Mouse (Mus musculus): ENCODE data around the gene Foxg1.

Foxg1 gene

GRCm38 (mm10) chr12:49382565-49383520 is at the start of gene Foxg1:
Gene Foxg1 (plus strand): TSS chr12:49382660.
- DNase-seq (ENCODE audit: low spot score): no peak

- no peak for DNase-seq (ENCODE audit: low spot score)
Measured at GRCm38 (mm10) chr12:49349697-49350096, 32.8 kb upstream of the Foxg1 start.

GRCm38 (mm10) chr12:49368931-49369330 is 13.5 kb upstream of the Foxg1 start:
- no peak for DNase-seq (ENCODE audit: low spot score)

GRCm38 (mm10) chr12:49372170-49372569 is 10.3 kb upstream of the Foxg1 start:
- no peak for DNase-seq (ENCODE audit: low spot score)

- DNase-seq (ENCODE audit: low spot score): no peak
Measured at GRCm38 (mm10) chr12:49373176-49373575, 9.3 kb upstream of the Foxg1 start.

GRCm38 (mm10) chr12:49373821-49374605 is 8.4 kb upstream of the Foxg1 start:
- DNase-seq (ENCODE audit: low spot score): no peak

GRCm38 (mm10) chr12:49374606-49374995 is 7.9 kb upstream of the Foxg1 start:
- DNase-seq (ENCODE audit: low spot score): no peak

GRCm38 (mm10) chr12:49375427-49376317 is 6.8 kb upstream of the Foxg1 start:
- DNase-seq (ENCODE audit: low spot score): no peak

GRCm38 (mm10) chr12:49376318-49376992 is 6.0 kb upstream of the Foxg1 start:
- DNase-seq (ENCODE audit: low spot score): no peak

- DNase-seq (ENCODE audit: low spot score): no peak
Measured at GRCm38 (mm10) chr12:49377281-49377970, 5.0 kb upstream of the Foxg1 start.

- no peak for DNase-seq (ENCODE audit: low spot score)
Measured at GRCm38 (mm10) chr12:49378920-49379319, 3.5 kb upstream of the Foxg1 start.

- DNase-seq (ENCODE audit: low spot score): no peak
Measured at GRCm38 (mm10) chr12:49379446-49379845, 3.0 kb upstream of the Foxg1 start.

GRCm38 (mm10) chr12:49380442-49380841 is 2.0 kb upstream of the Foxg1 start:
- DNase-seq (ENCODE audit: low spot score): no peak

GRCm38 (mm10) chr12:49381031-49381525 is 1.4 kb upstream of the Foxg1 start:
- DNase-seq (ENCODE audit: low spot score): no peak

- no peak for DNase-seq (ENCODE audit: low spot score)
Measured at GRCm38 (mm10) chr12:49381721-49382365, 617 bp upstream of the Foxg1 start.

GRCm38 (mm10) chr12:49383521-49384133 is 1.2 kb downstream of the Foxg1 start:
- no peak for DNase-seq (ENCODE audit: low spot score)

- DNase-seq (ENCODE audit: low spot score): no peak
Measured at GRCm38 (mm10) chr12:49384295-49384875, 1.9 kb downstream of the Foxg1 start.

GRCm38 (mm10) chr12:49384876-49385630 is 2.6 kb downstream of the Foxg1 start, which contains the start of gene Gm43517:
Gene Gm43517 (plus strand): TSS chr12:49385174.
- no peak for DNase-seq (ENCODE audit: low spot score)

Measured in MN1 (cell line).